In genomic region chrX:56607032-56607710, GRCm38 (mm10) we compare ENCODE assay signal across 21 mouse cellular contexts. TPM values are rescaled to one million over a fixed set of nuclear protein-coding genes. Genes with fewer than 3 reads are reported as not detected.
A peak's percentile ranks its signal among the peaks of the same experiment; 100 is the strongest.
DNase-seq lines count a peak whose midpoint lies in the region; ATAC-seq lines count a peak whose summit lies in the region.
"Had no signal": no experiment of that assay in that cellular context is flagged by ENCODE, and none has a peak within 500 bp of the region (broad histone marks: within the 10 kb centered on the region; RNA-seq: fewer than 3 reads in every experiment).

No protein-coding gene starts in this region.

- peak; percentile 11 for DNase-seq in 416B (ENCODE audit: low read depth)
- DNase-seq in MEL-GATA-1-ER (ENCODE audit: extremely low read depth, low read depth), result peak; percentile 56
- peak; percentile 11 to 32 for DNase-seq in lung, adult 18-20 months
- DNase-seq in lung, postnatal 36 days, result peak; percentile 51
- DNase-seq in right cerebral cortex, postnatal 36 days (ENCODE audit: low spot score in 2 of 2), result no peak
- no peak for DNase-seq in kidney, adult 8-10 months
- DNase-seq in ovary, postnatal 36 days (ENCODE audit: low spot score), result no peak
- DNase-seq: adrenal gland, postnatal 36 days; B cell, adult 2 months; cerebellum, adult 9-11 months; embryo, embryonic 11 days; gastrocnemius, adult 2 months; heart, postnatal 10 days; kidney, postnatal 4 days; layer of hippocampus, adult 9-11 months; thymus, adult 2 months had no signal

- no peak for ATAC-seq in erythroid progenitor cell, adult 5-6 weeks (replicated peaks; ENCODE audit: low FRiP score, poor library complexity, severe bottlenecking)
- ATAC-seq: forebrain, embryonic 13.5 days; hindbrain, embryonic 16.5 days; intestine, embryonic 16.5 days had no signal

RNA-seq across cellular contexts. Expression of gene Slc9a6, which starts 2.4 kb away (rescaled TPM):
- 2.5 and 4.2 TPM in 2 replicates for total RNA-seq in erythroid progenitor cell, adult 5-6 weeks (2015; ENCODE audit: low replicate concordance)
- 3.3 and 5.3 TPM in 2 replicates for total RNA-seq in erythroid progenitor cell, adult 5-6 weeks (2017; ENCODE audit: low replicate concordance)

RNA-seq across cellular contexts. Expression of gene Mmgt1, which starts 9.3 kb away (rescaled TPM):
- total RNA-seq in erythroid progenitor cell, adult 5-6 weeks (2015; ENCODE audit: low replicate concordance), result 8.4 and 11.9 TPM in 2 replicates
- 6.3 and 7.6 TPM in 2 replicates for total RNA-seq in erythroid progenitor cell, adult 5-6 weeks (2017; ENCODE audit: low replicate concordance)

RNA-seq across cellular contexts. Expression of gene Gm648, which starts 57.8 kb away (rescaled TPM):
- total RNA-seq in erythroid progenitor cell, adult 5-6 weeks (2015; ENCODE audit: low replicate concordance), result not detected in 2 replicates
- total RNA-seq in erythroid progenitor cell, adult 5-6 weeks (2017; ENCODE audit: low replicate concordance), result not detected in 2 replicates
- total RNA-seq: adrenal gland, postnatal 36 days; gastrocnemius, adult 2 months; heart, postnatal 10 days; midbrain, postnatal 0 days had no signal

Comparison
In these comparisons a context has a peak if more than half of its experiments do, and no peak if none do; other contexts are left out.
1. DNase-seq: peak in 416B (single experiment), MEL-GATA-1-ER (single experiment), lung, adult 18-20 months (2 of 2) and lung, postnatal 36 days (single experiment); none in right cerebral cortex, postnatal 36 days (0 of 2), kidney, adult 8-10 months (0 of 2) and ovary, postnatal 36 days (single experiment).